Mouse (Mus musculus): Measurements from ENCODE around the gene Dnajb12. TPM values are rescaled to one million over a fixed set of nuclear protein-coding genes. Genes with fewer than 3 reads are reported as not detected.

Dnajb12 gene
- total and polyA plus RNA-seq, 3 experiments, result 13.3 to 217 (median 41.7) TPM

GRCm38 (mm10) chr10:59892977-59893376 lies 13.6 kb downstream of the Dnajb12 start:
- Histone ChIP-seq H3K27me3 (ENCODE audit: control insufficient read depth in 1 of 2, insufficient read depth in 2 of 2, low read length in 2 of 2) (no peaks in the 10 kb centered on the region), H3K9me3 (replicated peaks; ENCODE audit: insufficient read depth, low read length) (no peaks in the 10 kb centered on the region), H3K79me2 (ENCODE audit: control insufficient read depth, insufficient read depth, low read length, poor library complexity) (no peaks in the 10 kb centered on the region; the same call in none of the 2 replicates), H3K36me3 (ENCODE audit: control insufficient read depth in 1 of 2, insufficient read depth in 2 of 2, low read length in 2 of 2) (peaks cover 0 to 4% of the 10 kb centered on the region in 2 experiments; a peak in 1 of 4 replicates), H3K27ac (ENCODE audit: control insufficient read depth, low read depth, low read length) (no peak overlapping the region), H3K9ac (ENCODE audit: control insufficient read depth, low read depth, low read length, poor library complexity, severe bottlenecking) (no peak overlapping the region), H3K4me1 (ENCODE audit: control insufficient read depth in 1 of 2, insufficient read depth in 2 of 2, low read length in 2 of 2) (no peaks in the 10 kb centered on the region), H3K4me3 (ENCODE audit: control insufficient read depth in 1 of 2, insufficient read depth in 1 of 2, low read depth in 2 of 2, low read length in 2 of 2) (no peak overlapping the region)
- DNase-seq (ENCODE audit: low read depth, low spot score), result peak; percentile 64
- TF ChIP-seq CHD2 (IDR thresholded peaks at IDR 0.05; ENCODE audit: low read length) (no peak), GATA1 (IDR thresholded peaks at IDR 0.05; ENCODE audit: low read depth, low read length) (no peak), RAD21 (IDR thresholded peaks at IDR 0.05; ENCODE audit: low read depth, low read length) (peak; percentile 82), GABPA (IDR thresholded peaks at IDR 0.05; ENCODE audit: low read depth, low read length) (no peak), BHLHE40 (IDR thresholded peaks at IDR 0.05; ENCODE audit: borderline replicate concordance, low read depth, low read length) (no peak), USF2 (IDR thresholded peaks at IDR 0.05; ENCODE audit: borderline replicate concordance in 1 of 2, insufficient read depth in 1 of 2, low read depth in 1 of 2, low read length in 2 of 2) (no peak), ZC3H11A (IDR thresholded peaks at IDR 0.05; ENCODE audit: low read depth, low read length) (peak; percentile 49), CTCF (IDR thresholded peaks at IDR 0.05 in 2 of 3, conservative IDR thresholded peaks at IDR 0.05 in 1 of 3; ENCODE audit: control insufficient read depth in 1 of 3, insufficient read depth in 1 of 3, low read depth in 2 of 3, low read length in 3 of 3, poor library complexity in 1 of 3, severe bottlenecking in 1 of 3) (peak; percentile 87 to 92 (median 91)), SMC3 (IDR thresholded peaks at IDR 0.05; ENCODE audit: low read depth, low read length) (peak; percentile 78), ETS1 (IDR thresholded peaks at IDR 0.05; ENCODE audit: low read depth, low read length) (no peak), MAFK (IDR thresholded peaks at IDR 0.05; ENCODE audit: borderline replicate concordance, low read depth, low read length) (no peak), MYB (IDR thresholded peaks at IDR 0.05; ENCODE audit: low read depth, low read length) (no peak), JUND (IDR thresholded peaks at IDR 0.05; ENCODE audit: low read depth, low read length) (no peak), TBP (IDR thresholded peaks at IDR 0.05; ENCODE audit: low read depth, low read length) (no peak), E2F4 (IDR thresholded peaks at IDR 0.05; ENCODE audit: borderline replicate concordance, low read depth, low read length) (no peak), MAZ (IDR thresholded peaks at IDR 0.05; ENCODE audit: low read depth, low read length) (no peak)

- Histone ChIP-seq H3K9me3 (replicated peaks; ENCODE audit: insufficient read depth, low read length) (no peaks in the 10 kb centered on the region), H3K36me3 (ENCODE audit: control insufficient read depth in 1 of 2, insufficient read depth in 2 of 2, low read length in 2 of 2) (peaks cover 0 to 4% of the 10 kb centered on the region in 2 experiments; a peak in 1 of 4 replicates), H3K27ac (ENCODE audit: control insufficient read depth, low read depth, low read length) (no peak overlapping the region), H3K9ac (ENCODE audit: control insufficient read depth, low read depth, low read length, poor library complexity, severe bottlenecking) (no peak overlapping the region), H3K4me1 (ENCODE audit: control insufficient read depth in 1 of 2, insufficient read depth in 2 of 2, low read length in 2 of 2) (no peaks in the 10 kb centered on the region), H3K4me3 (ENCODE audit: control insufficient read depth in 1 of 2, insufficient read depth in 1 of 2, low read depth in 2 of 2, low read length in 2 of 2) (no peak overlapping the region), H3K27me3 (ENCODE audit: control insufficient read depth in 1 of 2, insufficient read depth in 2 of 2, low read length in 2 of 2) (no peaks in the 10 kb centered on the region), H3K79me2 (ENCODE audit: control insufficient read depth, insufficient read depth, low read length, poor library complexity) (no peaks in the 10 kb centered on the region)
- DNase-seq (ENCODE audit: low read depth, low spot score), result peak; percentile 78
- TF ChIP-seq SIN3A (IDR thresholded peaks at IDR 0.05; ENCODE audit: low read length) (peak; percentile 39; the same call in 1 of the 2 replicates), KAT2A (conservative IDR thresholded peaks at IDR 0.05; ENCODE audit: low read depth, low read length) (no peak), ETS1 (IDR thresholded peaks at IDR 0.05; ENCODE audit: low read depth, low read length) (no peak), RAD21 (IDR thresholded peaks at IDR 0.05; ENCODE audit: low read depth, low read length) (peak; percentile 80), SMC3 (IDR thresholded peaks at IDR 0.05; ENCODE audit: low read depth, low read length) (peak; percentile 95), CTCF (IDR thresholded peaks at IDR 0.05 in 2 of 3, conservative IDR thresholded peaks at IDR 0.05 in 1 of 3; ENCODE audit: control insufficient read depth in 1 of 3, insufficient read depth in 1 of 3, low read depth in 2 of 3, low read length in 3 of 3, poor library complexity in 1 of 3, severe bottlenecking in 1 of 3) (peak; percentile 93 to 97 (median 93)), ZC3H11A (IDR thresholded peaks at IDR 0.05; ENCODE audit: low read depth, low read length) (peak; percentile 90), MAZ (IDR thresholded peaks at IDR 0.05; ENCODE audit: low read depth, low read length) (no peak), ZMIZ1 (IDR thresholded peaks at IDR 0.05; ENCODE audit: low read depth, low read length) (no peak), MXI1 (IDR thresholded peaks at IDR 0.05; ENCODE audit: low read depth, low read length) (0 out of 2 replicates have a peak, but pooled peaks have one; percentile 23)
These were observed 15.2 kb downstream of the Dnajb12 start for GRCm38 (mm10) chr10:59894251-59895160.

Measured in MEL (cell line).